Mouse (Mus musculus): ENCODE measurements around the gene Spata2. TPM values are rescaled to one million over a fixed set of nuclear protein-coding genes. Genes with fewer than 3 reads are reported as not detected.

Gene Spata2
- polyA plus RNA-seq, 1 experiment = 13.6 TPM

DNA sequence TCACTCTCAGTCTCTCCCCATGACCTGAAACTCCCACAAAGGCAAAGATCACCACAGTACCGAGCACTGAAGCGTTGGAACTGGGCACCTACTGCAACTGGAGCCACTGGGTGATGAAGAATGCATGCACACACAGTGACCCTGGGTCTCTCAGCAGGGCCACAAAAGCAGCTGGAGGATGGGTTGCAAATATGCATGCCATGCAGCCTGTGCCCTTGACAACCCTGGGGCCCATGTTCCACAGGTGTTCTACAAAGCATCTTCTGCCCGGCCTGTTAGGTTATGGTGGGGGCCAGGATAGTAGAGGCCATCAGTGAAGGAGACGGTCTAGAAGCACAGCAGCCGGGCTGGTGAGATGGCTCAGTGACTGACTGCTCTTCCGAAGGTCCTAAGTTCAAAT, 5.1 kb downstream of the Spata2 start:
- no peak for TF ChIP-seq EP300 (IDR thresholded peaks at IDR 0.05; ENCODE audit: insufficient read depth, low read depth, low read length)
- TF ChIP-seq CTCF (IDR thresholded peaks at IDR 0.05; ENCODE audit: low read depth, low read length) = no peak
- TF ChIP-seq POLR2A (IDR thresholded peaks at IDR 0.05; ENCODE audit: insufficient read depth, low read length) = no peak
- H3K9me3 ChIP-seq (replicated peaks; ENCODE audit: control insufficient read depth, insufficient read depth, low read length, poor library complexity, severe bottlenecking) = no peaks in the 10 kb centered on the region
- H3K27me3 ChIP-seq (ENCODE audit: control insufficient read depth, insufficient read depth, low read length, poor library complexity, severe bottlenecking) = no peaks in the 10 kb centered on the region
- peaks cover 6% of the 10 kb centered on the region; the same call in 1 of the 2 replicates for H3K36me3 ChIP-seq (ENCODE audit: control insufficient read depth, insufficient read depth, low read length, poor library complexity, severe bottlenecking)
- H3K27ac ChIP-seq (ENCODE audit: insufficient read depth, low read length) = no peak overlapping the region
- no peak overlapping the region for H3K9ac ChIP-seq (ENCODE audit: low read depth, poor library complexity, severe bottlenecking)
- no peak overlapping the region for H3K4me3 ChIP-seq (ENCODE audit: low read depth, low read length)
- H3K4me1 ChIP-seq (ENCODE audit: control insufficient read depth, insufficient read depth, low read length) = no peaks in the 10 kb centered on the region

DNA sequence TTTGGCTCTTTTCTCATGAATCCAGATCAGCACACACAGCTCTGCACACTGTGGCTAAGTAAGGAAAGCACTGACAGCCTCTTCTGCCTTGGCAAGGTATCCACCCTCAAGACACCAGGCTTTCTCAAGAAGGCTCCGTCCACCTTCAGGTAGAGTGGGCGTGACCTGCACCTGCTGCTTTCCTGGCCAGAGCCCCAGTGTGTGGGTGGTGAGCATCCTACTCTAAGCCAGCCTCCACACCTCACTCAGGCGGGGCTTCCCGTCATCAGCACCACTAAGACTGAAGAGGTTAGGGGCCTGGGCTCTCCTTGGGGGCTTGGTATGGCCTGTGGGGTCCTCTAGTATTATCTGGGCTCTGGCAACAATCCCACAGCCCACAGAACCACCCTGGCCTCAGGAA, 6.1 kb downstream of the Spata2 start:
- H3K9ac ChIP-seq (ENCODE audit: low read depth, poor library complexity, severe bottlenecking) = no peak overlapping the region
- no peaks in the 10 kb centered on the region for H3K27me3 ChIP-seq (ENCODE audit: control insufficient read depth, insufficient read depth, low read length, poor library complexity, severe bottlenecking)
- H3K4me3 ChIP-seq (ENCODE audit: low read depth, low read length) = no peak overlapping the region
- no peaks in the 10 kb centered on the region for H3K9me3 ChIP-seq (replicated peaks; ENCODE audit: control insufficient read depth, insufficient read depth, low read length, poor library complexity, severe bottlenecking)
- H3K27ac ChIP-seq (ENCODE audit: insufficient read depth, low read length) = no peak overlapping the region
- peaks cover 6% of the 10 kb centered on the region; the same call in 1 of the 2 replicates for H3K36me3 ChIP-seq (ENCODE audit: control insufficient read depth, insufficient read depth, low read length, poor library complexity, severe bottlenecking)
- TF ChIP-seq CTCF (IDR thresholded peaks at IDR 0.05; ENCODE audit: low read depth, low read length) (no peak), POLR2A (IDR thresholded peaks at IDR 0.05; ENCODE audit: insufficient read depth, low read length) (no peak), EP300 (IDR thresholded peaks at IDR 0.05; ENCODE audit: insufficient read depth, low read depth, low read length) (no peak)
- H3K4me1 ChIP-seq (ENCODE audit: control insufficient read depth, insufficient read depth, low read length) = no peaks in the 10 kb centered on the region

DNA sequence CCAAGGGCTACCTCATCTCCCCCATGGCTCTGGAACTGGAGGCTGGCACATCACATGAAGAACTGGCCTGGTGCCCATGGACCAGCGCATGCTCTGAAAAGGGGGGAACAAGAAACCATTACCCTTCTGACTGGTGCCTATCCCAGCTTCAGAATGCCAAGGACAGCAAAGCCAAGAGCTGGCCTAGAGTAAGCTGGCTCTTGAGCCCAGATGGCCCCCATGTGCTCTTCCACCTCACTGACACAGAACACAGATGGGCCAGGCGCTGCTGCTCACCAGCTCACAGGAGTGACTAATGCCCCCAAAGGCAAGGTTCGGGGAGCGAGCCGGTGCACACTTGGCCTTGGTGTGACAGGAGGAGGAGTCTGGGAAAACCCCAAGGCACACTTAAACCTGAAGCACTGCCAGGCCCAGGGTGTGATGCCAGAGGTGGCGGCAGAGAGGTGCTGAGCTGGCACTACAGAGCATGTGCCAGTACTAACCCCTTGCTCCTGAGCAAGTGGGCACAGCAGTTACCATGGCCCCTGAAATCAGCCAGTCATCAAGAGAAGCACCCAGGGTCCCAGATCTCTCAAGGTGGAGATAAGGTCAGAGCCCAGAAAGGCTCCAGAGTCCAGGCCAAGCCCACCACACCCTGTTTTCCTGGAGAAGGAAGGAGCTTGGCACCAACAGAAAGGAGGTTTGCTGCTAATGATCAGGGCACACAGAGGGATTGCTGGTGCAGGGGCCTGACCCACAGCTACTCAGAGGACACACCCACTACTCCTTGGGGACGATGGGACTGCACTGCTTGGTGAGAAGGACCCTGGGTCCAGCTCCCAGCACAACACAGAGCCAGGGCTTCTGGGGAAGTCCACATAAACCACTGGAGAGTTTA, 6.9 kb downstream of the Spata2 start:
- no peak overlapping the region for H3K9ac ChIP-seq (ENCODE audit: low read depth, poor library complexity, severe bottlenecking)
- TF ChIP-seq POLR2A (IDR thresholded peaks at IDR 0.05; ENCODE audit: insufficient read depth, low read length) (no peak), CTCF (IDR thresholded peaks at IDR 0.05; ENCODE audit: low read depth, low read length) (no peak), EP300 (IDR thresholded peaks at IDR 0.05; ENCODE audit: insufficient read depth, low read depth, low read length) (no peak)
- H3K36me3 ChIP-seq (ENCODE audit: control insufficient read depth, insufficient read depth, low read length, poor library complexity, severe bottlenecking) = peaks cover 6% of the 10 kb centered on the region; the same call in 1 of the 2 replicates
- no peaks in the 10 kb centered on the region for H3K27me3 ChIP-seq (ENCODE audit: control insufficient read depth, insufficient read depth, low read length, poor library complexity, severe bottlenecking)
- H3K4me1 ChIP-seq (ENCODE audit: control insufficient read depth, insufficient read depth, low read length) = no peaks in the 10 kb centered on the region
- no peak overlapping the region for H3K4me3 ChIP-seq (ENCODE audit: low read depth, low read length)
- no peak overlapping the region for H3K27ac ChIP-seq (ENCODE audit: insufficient read depth, low read length)
- no peaks in the 10 kb centered on the region for H3K9me3 ChIP-seq (replicated peaks; ENCODE audit: control insufficient read depth, insufficient read depth, low read length, poor library complexity, severe bottlenecking)

DNA sequence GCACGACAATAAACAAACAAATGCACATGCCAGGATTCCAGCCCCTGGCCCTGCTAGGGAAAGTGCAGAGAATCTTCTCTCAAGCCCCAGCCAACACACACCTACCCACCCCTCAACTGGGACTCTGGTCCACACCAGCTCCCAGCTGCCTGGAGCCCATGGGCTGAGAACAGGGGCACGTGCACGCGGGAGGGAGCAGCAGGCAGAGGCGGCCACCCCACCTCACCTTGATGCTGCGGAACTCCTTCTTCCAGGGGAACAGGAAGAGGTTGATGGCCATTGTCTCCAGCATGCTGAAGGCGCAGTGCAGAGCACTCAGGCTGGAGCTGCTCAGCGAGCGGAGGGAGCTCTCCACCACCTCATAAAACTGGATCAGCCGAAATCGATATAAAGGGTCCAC, 7.8 kb downstream of the Spata2 start:
- H3K27me3 ChIP-seq (ENCODE audit: control insufficient read depth, insufficient read depth, low read length, poor library complexity, severe bottlenecking) = no peaks in the 10 kb centered on the region
- peaks cover 6% of the 10 kb centered on the region; the same call in 1 of the 2 replicates for H3K36me3 ChIP-seq (ENCODE audit: control insufficient read depth, insufficient read depth, low read length, poor library complexity, severe bottlenecking)
- TF ChIP-seq EP300 (IDR thresholded peaks at IDR 0.05; ENCODE audit: insufficient read depth, low read depth, low read length) (no peak), POLR2A (IDR thresholded peaks at IDR 0.05; ENCODE audit: insufficient read depth, low read length) (no peak), CTCF (IDR thresholded peaks at IDR 0.05; ENCODE audit: low read depth, low read length) (no peak)
- no peak overlapping the region for H3K27ac ChIP-seq (ENCODE audit: insufficient read depth, low read length)
- H3K4me1 ChIP-seq (ENCODE audit: control insufficient read depth, insufficient read depth, low read length) = no peaks in the 10 kb centered on the region
- no peak overlapping the region for H3K9ac ChIP-seq (ENCODE audit: low read depth, poor library complexity, severe bottlenecking)
- no peaks in the 10 kb centered on the region for H3K9me3 ChIP-seq (replicated peaks; ENCODE audit: control insufficient read depth, insufficient read depth, low read length, poor library complexity, severe bottlenecking)
- H3K4me3 ChIP-seq (ENCODE audit: low read depth, low read length) = no peak overlapping the region

DNA sequence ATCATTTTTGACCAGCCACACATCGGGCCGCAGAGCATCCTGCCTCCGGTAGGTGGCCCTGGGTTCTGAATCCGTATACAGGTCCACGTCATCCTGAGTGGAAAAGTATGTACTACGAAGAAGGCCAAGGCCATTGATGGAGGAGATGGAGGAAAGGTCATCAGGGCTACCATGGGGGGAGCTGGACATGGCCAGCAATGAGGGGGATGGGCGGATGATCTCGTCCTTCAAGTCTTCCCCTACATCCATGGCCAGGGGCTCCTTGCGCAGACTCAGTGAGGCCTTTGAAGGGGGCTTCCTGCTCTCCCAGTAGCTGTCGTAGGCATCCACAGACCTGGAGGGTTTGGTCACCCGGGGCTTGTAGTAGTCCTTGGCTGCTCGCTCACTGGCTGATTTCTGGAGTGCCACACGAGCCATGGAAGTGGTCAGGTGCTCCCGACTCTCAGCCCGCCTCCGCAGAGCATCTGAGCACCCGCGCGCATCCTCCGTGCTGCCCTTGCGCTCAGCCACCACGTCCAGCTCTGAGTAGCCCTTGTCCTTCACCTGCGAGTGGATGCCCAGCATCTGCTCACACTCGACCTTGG, 8.8 kb downstream of the Spata2 start:
- no peaks in the 10 kb centered on the region for H3K27me3 ChIP-seq (ENCODE audit: control insufficient read depth, insufficient read depth, low read length, poor library complexity, severe bottlenecking)
- no peak overlapping the region for H3K4me3 ChIP-seq (ENCODE audit: low read depth, low read length)
- no peak overlapping the region for H3K27ac ChIP-seq (ENCODE audit: insufficient read depth, low read length)
- no peak for TF ChIP-seq POLR2A (IDR thresholded peaks at IDR 0.05; ENCODE audit: insufficient read depth, low read length)
- no peak for TF ChIP-seq CTCF (IDR thresholded peaks at IDR 0.05; ENCODE audit: low read depth, low read length)
- TF ChIP-seq EP300 (IDR thresholded peaks at IDR 0.05; ENCODE audit: insufficient read depth, low read depth, low read length) = no peak
- peaks cover 6% of the 10 kb centered on the region; the same call in 1 of the 2 replicates for H3K36me3 ChIP-seq (ENCODE audit: control insufficient read depth, insufficient read depth, low read length, poor library complexity, severe bottlenecking)
- no peak overlapping the region for H3K9ac ChIP-seq (ENCODE audit: low read depth, poor library complexity, severe bottlenecking)
- no peaks in the 10 kb centered on the region for H3K4me1 ChIP-seq (ENCODE audit: control insufficient read depth, insufficient read depth, low read length)
- no peaks in the 10 kb centered on the region for H3K9me3 ChIP-seq (replicated peaks; ENCODE audit: control insufficient read depth, insufficient read depth, low read length, poor library complexity, severe bottlenecking)
